In the genomic region with DNA sequence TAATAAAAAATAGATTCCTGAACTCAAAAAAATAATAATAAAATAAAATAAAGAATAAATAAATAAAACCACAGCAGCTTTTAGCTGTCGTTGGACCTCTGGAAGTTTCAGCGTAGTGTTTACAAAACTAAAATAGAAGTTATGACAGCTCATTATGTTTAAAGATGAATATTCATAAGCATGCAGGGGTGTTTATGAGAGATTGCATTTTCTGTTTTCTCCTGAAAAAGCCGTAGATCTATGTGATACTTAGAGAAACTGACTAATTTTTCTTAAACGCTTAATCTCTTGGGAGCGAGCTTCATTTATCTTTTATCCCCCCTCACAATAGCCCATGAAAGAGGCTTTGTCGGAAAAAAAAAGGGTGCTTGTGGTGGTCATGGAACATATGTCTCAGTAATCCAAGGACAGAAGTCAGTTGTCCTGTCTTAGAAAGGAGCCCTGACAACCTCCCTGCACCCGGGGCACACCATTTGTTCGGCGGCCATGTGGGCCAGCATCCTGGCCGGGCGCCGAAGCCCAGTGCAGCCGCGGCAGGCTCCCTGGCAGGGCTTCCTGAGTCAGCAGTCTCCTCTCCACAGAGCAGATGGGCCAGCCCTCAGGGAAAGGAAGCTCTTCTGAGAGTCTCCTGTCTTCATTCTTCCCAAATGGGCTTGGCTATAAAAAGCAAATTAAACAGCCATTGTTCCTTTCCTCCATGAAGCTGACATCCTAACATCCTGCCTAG, we compare ENCODE assay signal across 8 mouse cellular contexts.
DNase-seq lines count a peak whose midpoint lies in the region; ATAC-seq and TF ChIP-seq lines count a peak whose summit lies in the region.

No protein-coding gene starts in this region.

- DNase-seq in adrenal gland, adult 8-10 months = peak; percentile 11
- DNase-seq in cerebellum, postnatal 10 days = peak; percentile 93 to 98
- peak; percentile 55 to 72 for DNase-seq in frontal cortex, postnatal 36 days (ENCODE audit: low spot score in 2 of 2)
- DNase-seq in induced T-regulatory cell, adult 2 months (ENCODE audit: low read depth) = peak; percentile 38
- DNase-seq in left cerebral cortex, postnatal 10 days (ENCODE audit: extremely low spot score in 1 of 2, low spot score in 2 of 2) = peak; percentile 39 to 78
- peak; percentile 82 for DNase-seq in midbrain, postnatal 0 days (ENCODE audit: low spot score)
- no peak for DNase-seq in liver, postnatal 0 days

- H3K4me1 ChIP-seq in midbrain, postnatal 0 days (ENCODE audit: insufficient read depth, low read length) = no peaks in the 10 kb centered on the region
- no peaks in the 10 kb centered on the region for H3K4me1 ChIP-seq in liver, postnatal 0 days (ENCODE audit: insufficient read depth)

- no peak for TF ChIP-seq EP300 in liver, postnatal 0 days (IDR thresholded peaks at IDR 0.05; ENCODE audit: low read depth)

- intact Hi-C loops in left cerebral cortex, postnatal 10 days (cut with DNase I) = no loop called here

- no peak overlapping the region for H3K4me3 ChIP-seq in midbrain, postnatal 0 days (ENCODE audit: low read depth, low read length)
- H3K4me3 ChIP-seq in liver, postnatal 0 days (ENCODE audit: low read depth, low read length) = no peak overlapping the region

- no peak overlapping the region for H3K9ac ChIP-seq in midbrain, postnatal 0 days (replicated peaks; ENCODE audit: low read length, poor library complexity, severe bottlenecking)
- no peak overlapping the region; the same call in 1 of the 2 replicates for H3K9ac ChIP-seq in liver, postnatal 0 days (replicated peaks)

- H3K4me2 ChIP-seq in midbrain, postnatal 0 days (ENCODE audit: low read depth, low read length, poor library complexity, severe bottlenecking) = no peak overlapping the region; the same call in 1 of the 2 replicates
- H3K4me2 ChIP-seq in liver, postnatal 0 days (ENCODE audit: low read depth, low read length) = no peak overlapping the region

- H3K27me3 ChIP-seq in midbrain, postnatal 0 days (ENCODE audit: insufficient read depth, low read length) = no peaks in the 10 kb centered on the region
- no peaks in the 10 kb centered on the region for H3K27me3 ChIP-seq in liver, postnatal 0 days (ENCODE audit: insufficient read depth, low read length)

- no peak overlapping the region for H3K27ac ChIP-seq in midbrain, postnatal 0 days (ENCODE audit: low read depth, low read length)
- H3K27ac ChIP-seq in liver, postnatal 0 days (ENCODE audit: low read depth) = no peak overlapping the region

- WGBS in midbrain, postnatal 0 days = 10% methylated on average over 14 of the region's 14 CpGs
- 56% methylated on average over 14 of the region's 14 CpGs for WGBS in liver, postnatal 0 days (ENCODE audit: insufficient replicate concordance)

- no peaks in the 10 kb centered on the region for H3K9me3 ChIP-seq in midbrain, postnatal 0 days (ENCODE audit: low read length)
- H3K9me3 ChIP-seq in liver, postnatal 0 days (ENCODE audit: low read length) = no peaks in the 10 kb centered on the region

- peak; percentile 79 for ATAC-seq in midbrain, postnatal 0 days (ENCODE audit: low FRiP score)
- ATAC-seq in inflammation-experienced regulatory T-cells, adult 6 months = no peak
- ATAC-seq in liver, postnatal 0 days = no peak

- no peaks in the 10 kb centered on the region for H3K36me3 ChIP-seq in midbrain, postnatal 0 days (ENCODE audit: insufficient read depth, low read length)
- no peaks in the 10 kb centered on the region for H3K36me3 ChIP-seq in liver, postnatal 0 days (replicated peaks; ENCODE audit: insufficient read depth, low read length)

- no peak for TF ChIP-seq CTCF in midbrain, postnatal 0 days (IDR thresholded peaks at IDR 0.05)
- no peak for TF ChIP-seq CTCF in liver, postnatal 0 days (IDR thresholded peaks at IDR 0.05; ENCODE audit: low read depth)
